Mouse (Mus musculus): ENCODE measurements around the gene Sema3e. TPM values are rescaled to one million over a fixed set of nuclear protein-coding genes. Genes with fewer than 3 reads are reported as not detected.
A peak's percentile ranks its signal among the peaks of the same experiment; 100 is the strongest.

The Sema3e gene
- total RNA-seq (2014; rRNA removed) (3.6 and 4.2 TPM in 2 replicates), polyA plus RNA-seq (2015; fragmentation: Nextera tagmentation; extraction: Ambion mirVana) (3.5 and 3.6 TPM in 2 replicates)

GRCm38 (mm10) chr5:14025205-14026124, at the start of gene Sema3e:
Sema3e (plus strand) TSS chr5:14025276.
- ATAC-seq = peak; percentile 84

DNA sequence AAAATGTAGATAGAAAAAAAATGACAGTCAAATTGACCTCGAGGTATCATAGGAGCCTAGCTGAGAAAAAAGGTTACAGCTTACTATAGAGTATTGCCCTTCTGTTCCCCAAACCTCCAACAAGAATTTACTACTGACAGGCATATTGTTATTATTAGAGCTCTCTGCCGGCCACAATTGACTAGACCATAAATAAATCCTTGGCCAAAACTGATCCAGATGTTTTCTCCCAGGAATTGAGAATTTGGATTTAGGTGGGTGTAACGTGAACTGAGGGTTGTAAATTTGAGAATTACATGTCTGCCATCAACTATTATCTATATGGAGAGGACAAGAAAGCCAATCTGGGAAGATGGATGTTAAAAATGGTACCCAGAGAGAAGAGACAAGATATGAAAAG, 47.5 kb upstream of the Sema3e start:
- H3K4me1 ChIP-seq (ENCODE audit: insufficient read depth, low read length) = no peaks in the 10 kb centered on the region
- H3K36me3 ChIP-seq (ENCODE audit: insufficient read depth, low read length) = no peaks in the 10 kb centered on the region
- 84% methylated on average over 3 of the region's 3 CpGs for WGBS
- DNase-seq (ENCODE audit: low spot score) (no peak), ATAC-seq (no peak)
- no peak overlapping the region for H3K27ac ChIP-seq
- no peak for TF ChIP-seq CTCF (IDR thresholded peaks at IDR 0.05; ENCODE audit: low read depth)
- no peak overlapping the region for H3K4me3 ChIP-seq (ENCODE audit: low read length)
- H3K4me2 ChIP-seq (ENCODE audit: low read depth, low read length) = no peak overlapping the region
- no peaks in the 10 kb centered on the region for H3K27me3 ChIP-seq (ENCODE audit: insufficient read depth, low read length)
- no peaks in the 10 kb centered on the region for H3K9me3 ChIP-seq (ENCODE audit: low read length)
- H3K9ac ChIP-seq (replicated peaks; ENCODE audit: low read length) = no peak overlapping the region

More at GRCm38 (mm10) chr5:14025205-14026124, at the start of gene Sema3e:
- no peak for TF ChIP-seq CTCF (IDR thresholded peaks at IDR 0.05; ENCODE audit: low read depth)
- no peaks in the 10 kb centered on the region for H3K27me3 ChIP-seq (ENCODE audit: insufficient read depth, low read length)
- no peak within 1 kb of the TSS for H3K27ac ChIP-seq
- H3K4me2 ChIP-seq (ENCODE audit: low read depth, low read length) = peak within 1 kb of the TSS; percentile 85
- H3K9ac ChIP-seq (replicated peaks; ENCODE audit: low read length) = peak within 1 kb of the TSS; percentile 45
- no peaks in the 10 kb centered on the region; the same call in 1 of the 2 replicates for H3K4me1 ChIP-seq (ENCODE audit: insufficient read depth, low read length)
- under 1% methylated on average over 47 of the region's 47 CpGs for WGBS
- peak within 1 kb of the TSS; percentile 57 for H3K4me3 ChIP-seq (ENCODE audit: low read length)
- 0 out of 2 replicates have a peak, but pooled peaks cover 4% of the 10 kb centered on the region for H3K9me3 ChIP-seq (ENCODE audit: low read length)
- peak; percentile 48 for DNase-seq (ENCODE audit: low spot score)
- H3K36me3 ChIP-seq (ENCODE audit: insufficient read depth, low read length) = no peaks in the 10 kb centered on the region

GRCm38 (mm10) chr5:13979156-13979555, 45.9 kb upstream of the Sema3e start:
- Histone ChIP-seq H3K36me3 (ENCODE audit: insufficient read depth, low read length) (no peaks in the 10 kb centered on the region), H3K4me3 (ENCODE audit: low read length) (no peak overlapping the region), H3K4me2 (ENCODE audit: low read depth, low read length) (no peak overlapping the region), H3K27me3 (ENCODE audit: insufficient read depth, low read length) (no peaks in the 10 kb centered on the region), H3K9me3 (ENCODE audit: low read length) (no peaks in the 10 kb centered on the region), H3K9ac (replicated peaks; ENCODE audit: low read length) (no peak overlapping the region), H3K4me1 (ENCODE audit: insufficient read depth, low read length) (no peaks in the 10 kb centered on the region), H3K27ac (no peak overlapping the region)
- no peak for TF ChIP-seq CTCF (IDR thresholded peaks at IDR 0.05; ENCODE audit: low read depth)
- no peak for ATAC-seq
- no peak for DNase-seq (ENCODE audit: low spot score)
- 92% methylated on average over 4 of the region's 4 CpGs for WGBS

GRCm38 (mm10) chr5:13982417-13983054, 42.5 kb upstream of the Sema3e start:
- H3K9ac ChIP-seq (replicated peaks; ENCODE audit: low read length) = no peak overlapping the region
- no peak for TF ChIP-seq CTCF (IDR thresholded peaks at IDR 0.05; ENCODE audit: low read depth)
- no peak overlapping the region for H3K4me2 ChIP-seq (ENCODE audit: low read depth, low read length)
- H3K27ac ChIP-seq = no peak overlapping the region
- no peak for DNase-seq (ENCODE audit: low spot score)
- no peaks in the 10 kb centered on the region for H3K36me3 ChIP-seq (ENCODE audit: insufficient read depth, low read length)
- H3K27me3 ChIP-seq (ENCODE audit: insufficient read depth, low read length) = no peaks in the 10 kb centered on the region
- H3K4me3 ChIP-seq (ENCODE audit: low read length) = no peak overlapping the region
- no peaks in the 10 kb centered on the region for H3K4me1 ChIP-seq (ENCODE audit: insufficient read depth, low read length)
- H3K9me3 ChIP-seq (ENCODE audit: low read length) = no peaks in the 10 kb centered on the region
- WGBS = 21% methylated on average over 7 of the region's 7 CpGs
- ATAC-seq = no peak

DNA sequence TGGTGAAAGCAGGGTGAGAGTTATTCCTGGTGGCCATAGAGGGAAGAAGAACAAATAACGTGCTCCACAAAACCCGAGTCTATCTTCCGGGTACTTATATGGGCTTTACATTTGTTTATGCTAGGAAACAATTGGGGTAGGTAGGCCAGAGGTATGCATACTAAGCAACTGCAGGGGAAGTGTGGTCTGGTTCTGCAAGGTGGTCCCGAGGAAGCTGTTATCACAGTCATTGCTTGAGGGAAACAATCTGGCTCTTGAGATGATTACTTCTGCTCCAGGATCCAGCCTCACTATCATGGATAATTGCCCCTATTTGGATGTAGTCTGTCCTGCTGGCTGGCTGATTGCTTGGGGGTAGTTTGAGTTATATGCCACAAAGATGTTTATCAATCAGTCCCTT, 41.5 kb upstream of the Sema3e start:
- WGBS = 77% methylated on average over 4 of the region's 4 CpGs
- no peak overlapping the region for H3K4me3 ChIP-seq (ENCODE audit: low read length)
- H3K27ac ChIP-seq = no peak overlapping the region
- no peak overlapping the region for H3K4me2 ChIP-seq (ENCODE audit: low read depth, low read length)
- H3K36me3 ChIP-seq (ENCODE audit: insufficient read depth, low read length) = no peaks in the 10 kb centered on the region
- DNase-seq (ENCODE audit: low spot score) = no peak
- no peaks in the 10 kb centered on the region for H3K27me3 ChIP-seq (ENCODE audit: insufficient read depth, low read length)
- ATAC-seq = no peak
- H3K9ac ChIP-seq (replicated peaks; ENCODE audit: low read length) = no peak overlapping the region
- no peaks in the 10 kb centered on the region for H3K4me1 ChIP-seq (ENCODE audit: insufficient read depth, low read length)
- no peak for TF ChIP-seq CTCF (IDR thresholded peaks at IDR 0.05; ENCODE audit: low read depth)
- no peaks in the 10 kb centered on the region for H3K9me3 ChIP-seq (ENCODE audit: low read length)

GRCm38 (mm10) chr5:13985669-13986068, 39.4 kb upstream of the Sema3e start:
- no peak overlapping the region for H3K9ac ChIP-seq (replicated peaks; ENCODE audit: low read length)
- 86% methylated on average over 3 of the region's 3 CpGs for WGBS
- no peak overlapping the region for H3K4me2 ChIP-seq (ENCODE audit: low read depth, low read length)
- H3K27ac ChIP-seq = no peak overlapping the region
- no peak for TF ChIP-seq CTCF (IDR thresholded peaks at IDR 0.05; ENCODE audit: low read depth)
- H3K9me3 ChIP-seq (ENCODE audit: low read length) = no peaks in the 10 kb centered on the region
- DNase-seq (ENCODE audit: low spot score) = no peak
- no peaks in the 10 kb centered on the region for H3K36me3 ChIP-seq (ENCODE audit: insufficient read depth, low read length)
- no peaks in the 10 kb centered on the region for H3K27me3 ChIP-seq (ENCODE audit: insufficient read depth, low read length)
- no peaks in the 10 kb centered on the region for H3K4me1 ChIP-seq (ENCODE audit: insufficient read depth, low read length)
- no peak overlapping the region for H3K4me3 ChIP-seq (ENCODE audit: low read length)
- no peak for ATAC-seq
